Mouse (Mus musculus) liver, adult 2 months (tissue): ENCODE results near the gene Cct3.

Experiments used
- CTCF ChIP-seq: fragments of 200-500 bp; IDR thresholded peaks from 2 replicates; pipeline ENCODE4 v1.5.1; 2011; ENCODE audit warnings: low read depth, low read length, control low read depth
- POLR2A ChIP-seq: fragments of 200-500 bp; IDR thresholded peaks from 2 replicates; pipeline ENCODE4 v1.6.1; 2011; ENCODE audit warnings: low read length, control low read depth; ENCODE audit not compliant: insufficient read depth; ENCODE audit errors: extremely low read depth

DNA sequence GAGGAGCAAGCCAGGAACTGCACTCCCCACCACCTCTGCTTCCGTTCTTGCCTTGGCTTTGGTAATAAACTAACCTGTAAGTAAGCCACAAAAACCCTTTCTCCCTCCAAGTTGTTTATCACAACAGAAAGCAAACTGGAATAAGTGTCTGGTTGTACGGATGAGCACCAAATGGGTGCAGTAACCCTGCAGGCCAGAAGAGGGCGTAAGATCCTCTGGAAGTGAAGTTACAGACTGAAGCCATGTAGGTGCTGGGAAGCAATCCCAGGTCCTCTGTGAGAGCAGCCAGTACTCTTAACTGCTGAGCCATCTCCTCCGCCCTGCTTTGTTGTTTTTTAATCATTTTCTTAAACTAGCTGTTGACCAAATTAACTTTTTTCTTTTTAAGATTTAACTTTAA lies 22.9 kb upstream of the Cct3 start:
- TF ChIP-seq CTCF (peak; percentile 29; the same call in 1 of the 2 replicates), POLR2A (no peak)
